Mouse (Mus musculus) bone marrow macrophage, adult 2 months (primary cell): ENCODE measurements around the gene Syt13.

Experiments used
- CTCF ChIP-seq: IDR thresholded peaks from 2 replicates; pipeline ENCODE4 v1.5.1; 2012; ENCODE audit warnings: low read depth, mild to moderate bottlenecking, low read length, moderate library complexity
- POLR2A ChIP-seq: IDR thresholded peaks from 2 replicates; pipeline ENCODE4 v1.6.1; 2012; ENCODE audit warnings: mild to moderate bottlenecking, low read depth, low read length, borderline replicate concordance

DNA sequence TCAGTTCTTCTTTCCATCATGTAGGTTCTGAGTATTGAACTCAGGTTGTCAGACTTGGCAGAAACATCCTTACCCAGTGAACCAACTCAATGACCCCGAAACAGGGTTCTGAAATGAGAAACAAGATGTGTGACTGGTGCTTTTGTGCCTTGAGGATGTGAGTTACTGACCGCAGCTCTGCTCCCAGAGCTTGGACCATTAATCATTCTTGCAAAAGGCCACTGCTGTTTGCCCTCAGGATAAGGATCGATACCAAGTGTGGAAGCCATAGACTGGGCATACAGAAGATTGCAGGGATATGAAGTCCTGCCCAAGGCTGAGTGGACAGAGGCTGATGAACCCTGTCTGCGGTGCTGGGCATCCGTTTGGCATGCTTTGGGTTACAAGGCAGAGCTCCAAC lies 23.2 kb downstream of the Syt13 start:
- no peak for TF ChIP-seq POLR2A
- TF ChIP-seq CTCF: no peak
